Mouse (Mus musculus) limb, embryonic 10.5 days (tissue): Measurements from ENCODE around the gene Atxn2. TPM values are rescaled to one million over a fixed set of nuclear protein-coding genes. Genes with fewer than 3 reads are reported as not detected.

ENCODE experiments used
- DNase-seq: peaks from one replicate; pipeline ENCODE4 v3.0.0-alpha.2; 2017; ENCODE audit warnings: low spot score
- H3K27ac ChIP-seq: fragments of 300-500 bp; sonication (generic); 2 replicates; pipeline ENCODE4 v1.5.1; 2016; ENCODE audit warnings: mild to moderate bottlenecking
- H3K27me3 ChIP-seq: fragments of 300-500 bp; sonication (generic); 2 replicates; pipeline ENCODE4 v1.6.1; 2016; ENCODE audit warnings: low read depth, mild to moderate bottlenecking; ENCODE audit not compliant: poor library complexity, severe bottlenecking
- H3K36me3 ChIP-seq: fragments of 300-500 bp; sonication (generic); 2 replicates; pipeline ENCODE4 v1.6.1; 2016; ENCODE audit warnings: mild to moderate bottlenecking, moderate library complexity
- H3K4me1 ChIP-seq: fragments of 300-500 bp; sonication (generic); 2 replicates; pipeline ENCODE4 v1.6.1; 2016
- H3K4me3 ChIP-seq: fragments of 300-500 bp; sonication (generic); 2 replicates; pipeline ENCODE4 v1.5.1; 2016; ENCODE audit warnings: mild to moderate bottlenecking, moderate library complexity
- H3K9me3 ChIP-seq: fragments of 300-500 bp; sonication (generic); replicated peaks from 2 replicates; pipeline ENCODE4 v1.6.1; 2016; ENCODE audit warnings: mild to moderate bottlenecking
- WGBS: fragments of 180-500 bp; shearing (Covaris S2); methylation state at CpG from one replicate; pipeline ENCODE4 v1.1.7; 2016; 5-methylcytosine and 5-hydroxymethylcytosine counted together
- microRNA-seq: library from miRNA; unstranded; fragments of <30 nt; microRNA quantifications from one replicate; pipeline ENCODE4, GENCODE M21; 2017
- polyA plus RNA-seq: library from polyadenylated mRNA; unstranded; fragments of >200 nt; fragmentation: Nextera tagmentation; extraction: Ambion mirVana; gene quantifications from 2 replicates; pipeline ENCODE4 v1.2.1, GENCODE M21; 2016

Atxn2 gene
- polyA plus RNA-seq, 1 experiment from 2014 or later, result 40.2 TPM

GRCm38 (mm10) chr5:121849478-121850349, 138.6 kb downstream of the Atxn2 start:
- WGBS, result 44% methylated on average over 20 of the region's 20 CpGs
- H3K27me3 ChIP-seq, result peaks cover 14% of the 10 kb centered on the region
- no peak for DNase-seq
- no peaks in the 10 kb centered on the region for H3K9me3 ChIP-seq
- H3K4me3 ChIP-seq, result peak overlapping the region; percentile 77
- peaks cover 44% of the 10 kb centered on the region for H3K36me3 ChIP-seq
- peak overlapping the region; percentile 97 for H3K27ac ChIP-seq
- H3K4me1 ChIP-seq, result peaks cover 41% of the 10 kb centered on the region

GRCm38 (mm10) chr5:121853368-121854051, 142.4 kb downstream of the Atxn2 start:
- no peak for DNase-seq
- peaks cover 75% of the 10 kb centered on the region for H3K36me3 ChIP-seq
- no peaks in the 10 kb centered on the region for H3K27me3 ChIP-seq
- peaks cover 26% of the 10 kb centered on the region for H3K4me1 ChIP-seq
- WGBS, result 93% methylated on average over 9 of the region's 9 CpGs
- no peaks in the 10 kb centered on the region for H3K9me3 ChIP-seq
- H3K4me3 ChIP-seq, result no peak overlapping the region
- H3K27ac ChIP-seq, result no peak overlapping the region

- Histone ChIP-seq H3K9me3 (no peaks in the 10 kb centered on the region), H3K36me3 (peaks cover 81% of the 10 kb centered on the region), H3K4me3 (no peak overlapping the region), H3K27me3 (no peaks in the 10 kb centered on the region), H3K27ac (no peak overlapping the region), H3K4me1 (peaks cover 20% of the 10 kb centered on the region)
- 91% methylated on average over 10 of the region's 10 CpGs for WGBS
- DNase-seq, result no peak
These were observed 143.6 kb downstream of the Atxn2 start for GRCm38 (mm10) chr5:121854768-121855167.

- peaks cover 79% of the 10 kb centered on the region for H3K36me3 ChIP-seq
These were observed 145.6 kb downstream of the Atxn2 start for GRCm38 (mm10) chr5:121856740-121857139.

GRCm38 (mm10) chr5:121858427-121858826, 147.3 kb downstream of the Atxn2 start:
- 89% methylated on average over 12 of the region's 12 CpGs for WGBS
- Histone ChIP-seq H3K36me3 (peaks cover 62% of the 10 kb centered on the region), H3K4me1 (no peaks in the 10 kb centered on the region), H3K4me3 (no peak overlapping the region), H3K27ac (no peak overlapping the region), H3K9me3 (peaks cover 3% of the 10 kb centered on the region; the same call in 1 of the 2 replicates), H3K27me3 (no peaks in the 10 kb centered on the region)
- DNase-seq, result no peak

More at GRCm38 (mm10) chr5:121856740-121857139, 145.6 kb downstream of the Atxn2 start:
- H3K27ac ChIP-seq, result no peak overlapping the region
- 86% methylated on average over 11 of the region's 11 CpGs for whole genome bisulfite sequencing
- H3K9me3 ChIP-seq, result peaks cover 3% of the 10 kb centered on the region; the same call in 1 of the 2 replicates
- no peak for DNase-seq
- no peaks in the 10 kb centered on the region for H3K27me3 ChIP-seq
- H3K4me1 ChIP-seq, result 0 out of 2 replicates have a peak, but pooled peaks cover under 1% of the 10 kb centered on the region
- no peak overlapping the region for H3K4me3 ChIP-seq

GRCm38 (mm10) chr5:121861964-121862363, 150.8 kb downstream of the Atxn2 start:
- Histone ChIP-seq H3K4me1 (peaks cover 8% of the 10 kb centered on the region), H3K27ac (no peak overlapping the region), H3K9me3 (peaks cover 3% of the 10 kb centered on the region; the same call in 1 of the 2 replicates), H3K27me3 (no peaks in the 10 kb centered on the region), H3K36me3 (peaks cover 29% of the 10 kb centered on the region), H3K4me3 (no peak overlapping the region)
- WGBS, result 56% methylated on average over 5 of the region's 5 CpGs
- no peak for DNase-seq

- 9% methylated on average over 7 of the region's 11 CpGs for WGBS
- Histone ChIP-seq H3K27me3 (no peaks in the 10 kb centered on the region), H3K4me3 (peak overlapping the region; percentile 42), H3K27ac (peak overlapping the region; percentile 68; the same call in 1 of the 2 replicates), H3K4me1 (peaks cover 18% of the 10 kb centered on the region), H3K9me3 (peaks cover 3% of the 10 kb centered on the region; the same call in 1 of the 2 replicates), H3K36me3 (peaks cover 16% of the 10 kb centered on the region)
- peak; percentile 58 for DNase-seq
These were observed 153.2 kb downstream of the Atxn2 start for GRCm38 (mm10) chr5:121864330-121864729.

Small RNAs within 50 kb of the gene (microRNA-seq; reads per million reads assigned to microRNA genes)
- gene Mir7031, result not detected

Other genes starting within 250 kb of the Atxn2 start
- gene Adam1b, start 207.9 kb upstream of the Atxn2 start, polyA plus RNA-seq, result not detected in 2 replicates
- gene Adam1a, start 165.9 kb upstream of the Atxn2 start, polyA plus RNA-seq, result 0.90 and 1.3 TPM in 2 replicates
- not detected in 2 replicates for gene Gm42878, start 165.9 kb upstream of the Atxn2 start, polyA plus RNA-seq
- 50.3 and 60.3 TPM in 2 replicates for gene Mapkapk5, start 165.4 kb upstream of the Atxn2 start, polyA plus RNA-seq
- gene Aldh2, start 117.5 kb upstream of the Atxn2 start, polyA plus RNA-seq, result 153 and 163 TPM in 2 replicates
- gene Acad12, start 92.4 kb upstream of the Atxn2 start, polyA plus RNA-seq, result 2.6 and 3.5 TPM in 2 replicates
- gene Acad10, start 50.8 kb upstream of the Atxn2 start, polyA plus RNA-seq, result 1.4 and 2.0 TPM in 2 replicates
- 38.8 and 45.7 TPM in 2 replicates for gene Brap, start 50.8 kb upstream of the Atxn2 start, polyA plus RNA-seq
- gene Sh2b3, start 126.3 kb downstream of the Atxn2 start, polyA plus RNA-seq, result 10.9 and 11.2 TPM in 2 replicates
- gene Pheta1, start 137.6 kb downstream of the Atxn2 start, polyA plus RNA-seq, result 60.2 and 67.0 TPM in 2 replicates